Mouse (Mus musculus): ENCODE results near the gene Csnk1d. TPM values are rescaled to one million over a fixed set of nuclear protein-coding genes. Genes with fewer than 3 reads are reported as not detected.
A peak's percentile ranks its signal among the peaks of the same experiment; 100 is the strongest.

The Csnk1d gene
- polyA plus RNA-seq, 1 experiment = 176 TPM

DNA sequence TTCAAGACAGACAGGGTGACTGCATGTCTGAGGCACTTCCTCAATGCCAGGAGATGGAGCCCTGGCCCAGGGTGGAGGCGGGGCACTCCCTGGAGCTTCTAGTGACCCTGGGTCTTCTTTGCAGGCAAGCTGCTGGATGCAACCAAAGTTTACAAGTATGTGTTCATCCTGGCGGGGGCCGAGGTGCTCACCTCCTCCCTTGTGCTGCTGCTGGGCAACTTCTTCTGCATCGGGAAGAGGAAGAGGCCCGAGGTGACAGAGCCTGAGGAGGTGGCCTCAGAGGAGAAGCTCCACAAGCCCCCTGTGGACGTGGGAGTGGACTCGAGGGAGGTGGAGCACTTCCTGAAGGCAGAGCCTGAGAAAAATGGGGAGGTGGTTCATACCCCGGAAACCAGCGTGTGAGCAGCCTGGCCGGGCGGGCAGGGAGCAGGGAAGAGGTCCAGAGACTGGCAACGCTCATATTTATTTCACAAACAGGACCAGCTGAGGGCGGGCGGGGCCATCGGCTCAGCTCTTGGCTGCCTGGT is 33.3 kb downstream of the Csnk1d start:
- H3K4me1 ChIP-seq = peaks cover 98% of the 10 kb centered on the region

GRCm38 (mm10) chr11:120957052-120957451 is 34.1 kb downstream of the Csnk1d start:
- H3K4me1 ChIP-seq = peaks cover 98% of the 10 kb centered on the region

More for the DNA sequence above, 33.3 kb downstream of the Csnk1d start:
- peak overlapping the region; percentile 42 for H3K4me3 ChIP-seq (replicated peaks)
- no peaks in the 10 kb centered on the region for H3K9me3 ChIP-seq
- H3K27me3 ChIP-seq (replicated peaks) = no peaks in the 10 kb centered on the region
- TF ChIP-seq GATA1 (IDR thresholded peaks at IDR 0.05; ENCODE audit: borderline replicate concordance, low read length) (no peak), FLI1 (IDR thresholded peaks at IDR 0.05; ENCODE audit: low read length) (no peak)
- peaks cover 98% of the 10 kb centered on the region for H3K36me3 ChIP-seq (replicated peaks; ENCODE audit: low read length)

GRCm38 (mm10) chr11:120955701-120956100 is 35.4 kb downstream of the Csnk1d start:
- Histone ChIP-seq H3K9me3 (no peaks in the 10 kb centered on the region), H3K36me3 (replicated peaks; ENCODE audit: low read length) (peaks cover 93% of the 10 kb centered on the region), H3K4me3 (replicated peaks) (peak overlapping the region; percentile 51), H3K4me1 (peaks cover 98% of the 10 kb centered on the region), H3K27me3 (replicated peaks) (no peaks in the 10 kb centered on the region)
- no peak for TF ChIP-seq GATA1 (IDR thresholded peaks at IDR 0.05; ENCODE audit: borderline replicate concordance, low read length)
- TF ChIP-seq FLI1 (IDR thresholded peaks at IDR 0.05; ENCODE audit: low read length) = no peak

More at GRCm38 (mm10) chr11:120957052-120957451, 34.1 kb downstream of the Csnk1d start:
- Histone ChIP-seq H3K4me3 (replicated peaks) (peak overlapping the region; percentile 70), H3K9me3 (no peaks in the 10 kb centered on the region), H3K36me3 (replicated peaks; ENCODE audit: low read length) (peaks cover 98% of the 10 kb centered on the region), H3K27me3 (replicated peaks) (no peaks in the 10 kb centered on the region)
- TF ChIP-seq GATA1 (IDR thresholded peaks at IDR 0.05; ENCODE audit: borderline replicate concordance, low read length) (no peak), FLI1 (IDR thresholded peaks at IDR 0.05; ENCODE audit: low read length) (no peak)

- Histone ChIP-seq H3K36me3 (replicated peaks; ENCODE audit: low read length) (peaks cover 87% of the 10 kb centered on the region), H3K4me3 (replicated peaks) (peak overlapping the region; percentile 20), H3K9me3 (no peaks in the 10 kb centered on the region), H3K27me3 (replicated peaks) (no peaks in the 10 kb centered on the region), H3K4me1 (peaks cover 98% of the 10 kb centered on the region)
- no peak for TF ChIP-seq FLI1 (IDR thresholded peaks at IDR 0.05; ENCODE audit: low read length)
- TF ChIP-seq GATA1 (IDR thresholded peaks at IDR 0.05; ENCODE audit: borderline replicate concordance, low read length) = no peak
These were observed 36.2 kb downstream of the Csnk1d start for GRCm38 (mm10) chr11:120954936-120955335.

DNA sequence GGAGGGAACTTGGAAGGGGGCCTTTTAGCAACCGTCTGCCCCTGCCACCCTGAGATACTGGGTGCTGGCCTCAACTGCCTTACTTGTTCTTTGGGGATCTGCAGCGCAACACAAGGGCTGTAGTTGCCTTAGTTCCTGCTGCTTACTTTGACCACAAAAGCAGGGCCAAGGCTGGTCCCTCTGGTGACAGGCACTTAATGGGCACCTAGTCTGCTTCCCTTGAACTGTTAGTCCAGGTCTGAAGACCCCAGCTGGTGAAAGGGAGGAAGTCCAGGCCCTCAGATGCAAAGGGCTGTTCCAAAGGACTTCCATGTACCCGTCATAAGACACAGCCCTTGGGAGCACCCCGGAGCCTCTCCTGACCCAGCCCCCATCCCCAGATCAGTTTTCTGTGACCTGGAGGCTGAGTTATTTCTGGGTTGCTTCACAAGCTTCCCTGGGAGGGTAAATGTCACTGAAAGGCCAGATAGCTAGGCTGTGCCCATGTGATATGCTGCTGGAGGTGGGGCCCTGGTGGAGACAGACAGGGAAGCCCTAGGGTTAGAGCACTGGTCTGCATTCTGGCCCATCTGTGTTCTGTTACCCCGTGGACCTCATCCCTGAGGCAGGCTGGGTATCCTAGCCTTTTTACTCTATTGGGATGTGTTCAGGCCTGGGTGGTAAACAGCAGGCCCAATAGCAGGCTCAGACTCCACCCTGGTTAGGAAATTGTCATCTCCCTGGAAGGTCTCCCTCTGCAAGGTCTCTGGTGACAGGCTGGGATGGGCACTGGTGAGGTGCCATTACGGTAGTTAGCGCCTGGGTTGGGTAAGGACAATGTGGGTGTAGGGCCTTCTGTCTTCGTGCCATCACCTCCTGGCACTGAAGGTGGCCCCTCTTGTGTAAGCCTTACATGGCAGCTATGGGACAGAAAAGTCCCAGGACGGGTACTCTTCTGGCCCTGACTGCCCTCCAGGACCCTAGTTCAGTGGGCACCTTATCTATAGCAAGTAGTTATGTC is 39.1 kb downstream of the Csnk1d start:
- H3K27me3 ChIP-seq (replicated peaks) = no peaks in the 10 kb centered on the region
- H3K4me3 ChIP-seq (replicated peaks) = peak overlapping the region; percentile 97
- no peaks in the 10 kb centered on the region for H3K9me3 ChIP-seq
- peaks cover 98% of the 10 kb centered on the region for H3K4me1 ChIP-seq
- TF ChIP-seq FLI1 (IDR thresholded peaks at IDR 0.05; ENCODE audit: low read length) (no peak), GATA1 (IDR thresholded peaks at IDR 0.05; ENCODE audit: borderline replicate concordance, low read length) (no peak)
- peaks cover 61% of the 10 kb centered on the region for H3K36me3 ChIP-seq (replicated peaks; ENCODE audit: low read length)

DNA sequence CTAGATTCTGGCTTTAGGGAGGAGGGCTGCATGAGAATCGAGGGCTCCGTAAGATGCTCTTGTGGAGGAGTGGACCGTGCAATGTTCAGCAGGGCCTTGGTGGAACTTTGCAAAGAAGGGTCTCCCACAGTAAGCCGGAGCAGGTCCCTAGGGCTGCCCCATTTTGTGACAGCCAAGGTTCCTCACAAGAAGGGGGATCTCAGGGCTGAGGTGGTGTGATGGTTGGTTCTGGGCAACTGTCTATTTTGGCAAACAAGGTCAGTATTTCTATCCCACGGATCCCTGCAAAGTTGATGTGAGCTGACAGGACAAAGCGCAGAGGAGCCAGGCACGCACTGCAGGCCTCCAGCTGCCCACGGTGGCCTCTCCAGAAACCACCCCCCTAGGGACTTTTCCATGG is 39.9 kb downstream of the Csnk1d start:
- Histone ChIP-seq H3K4me1 (peaks cover 96% of the 10 kb centered on the region), H3K27me3 (replicated peaks) (no peaks in the 10 kb centered on the region), H3K36me3 (replicated peaks; ENCODE audit: low read length) (peaks cover 53% of the 10 kb centered on the region), H3K4me3 (replicated peaks) (peak overlapping the region; percentile 97), H3K9me3 (no peaks in the 10 kb centered on the region)
- no peak for TF ChIP-seq GATA1 (IDR thresholded peaks at IDR 0.05; ENCODE audit: borderline replicate concordance, low read length)
- TF ChIP-seq FLI1 (IDR thresholded peaks at IDR 0.05; ENCODE audit: low read length) = no peak

GRCm38 (mm10) chr11:120950281-120951202 is 40.6 kb downstream of the Csnk1d start:
- TF ChIP-seq GATA1 (IDR thresholded peaks at IDR 0.05; ENCODE audit: borderline replicate concordance, low read length) (no peak), FLI1 (IDR thresholded peaks at IDR 0.05; ENCODE audit: low read length) (no peak)
- Histone ChIP-seq H3K36me3 (replicated peaks; ENCODE audit: low read length) (peaks cover 46% of the 10 kb centered on the region), H3K4me3 (replicated peaks) (peak overlapping the region; percentile 97), H3K27me3 (replicated peaks) (no peaks in the 10 kb centered on the region), H3K9me3 (no peaks in the 10 kb centered on the region), H3K4me1 (peaks cover 96% of the 10 kb centered on the region)

GRCm38 (mm10) chr11:120949863-120950262 is 41.3 kb downstream of the Csnk1d start:
- peaks cover 2% of the 10 kb centered on the region for H3K27me3 ChIP-seq (replicated peaks)

More at GRCm38 (mm10) chr11:120949863-120950262, 41.3 kb downstream of the Csnk1d start:
- TF ChIP-seq FLI1 (IDR thresholded peaks at IDR 0.05; ENCODE audit: low read length) = no peak
- TF ChIP-seq GATA1 (IDR thresholded peaks at IDR 0.05; ENCODE audit: borderline replicate concordance, low read length) = no peak
- Histone ChIP-seq H3K4me3 (replicated peaks) (peak overlapping the region; percentile 97), H3K36me3 (replicated peaks; ENCODE audit: low read length) (peaks cover 39% of the 10 kb centered on the region), H3K4me1 (peaks cover 95% of the 10 kb centered on the region), H3K9me3 (no peaks in the 10 kb centered on the region)

All from megakaryocyte, embryonic 14.5 days (primary cell).